In the genomic region with DNA sequence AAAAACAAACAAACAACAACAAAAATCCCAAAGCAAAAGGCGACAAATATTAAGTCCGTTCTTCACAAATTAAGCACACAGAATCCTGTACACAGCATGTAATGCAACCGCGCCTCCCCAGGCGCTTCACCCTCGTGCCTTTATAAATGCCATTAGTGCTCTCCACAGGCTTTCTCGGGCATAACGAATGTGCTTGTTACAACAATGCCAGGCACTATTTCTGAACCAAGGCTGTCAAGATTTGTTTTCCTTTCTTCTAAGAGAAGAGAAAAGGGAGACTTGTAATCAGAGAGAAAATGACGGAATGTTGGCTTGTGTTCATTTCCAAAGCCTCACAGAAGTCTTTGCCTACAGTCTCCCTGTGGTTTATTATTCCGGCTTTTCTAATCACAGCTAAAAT, we compare ENCODE assay signal across 12 mouse cellular contexts.
DNase-seq lines count a peak whose midpoint lies in the region; ATAC-seq lines count a peak whose summit lies in the region.
"Had no signal": no experiment of that assay in that cellular context is flagged by ENCODE, and none has a peak within 500 bp of the region (broad histone marks: within the 10 kb centered on the region; RNA-seq: fewer than 3 reads in every experiment).

No protein-coding gene starts in this region.

- H3K4me2 ChIP-seq in forebrain, embryonic 13.5 days, result peak overlapping the region; percentile 48
- H3K4me2 ChIP-seq in neural tube, embryonic 11.5 days (ENCODE audit: low read depth), result no peak overlapping the region
- peak overlapping the region; percentile 46 for H3K4me2 ChIP-seq in hindbrain, embryonic 15.5 days
- H3K4me2 ChIP-seq: heart, embryonic 15.5 days; liver, embryonic 13.5 days had no signal

- ATAC-seq in forebrain, embryonic 13.5 days, result peak; percentile 87
- ATAC-seq in neural tube, embryonic 11.5 days (ENCODE audit: insufficient read depth, low FRiP score, low TSS enrichment), result peak; percentile 64; the same call in 1 of the 2 replicates
- peak; percentile 42; the same call in 1 of the 2 replicates for ATAC-seq in hindbrain, embryonic 15.5 days (ENCODE audit: low FRiP score, low read depth)
- ATAC-seq: Patski had no signal

- H3K36me3 ChIP-seq in forebrain, embryonic 13.5 days (ENCODE audit: poor library complexity, severe bottlenecking), result no peaks in the 10 kb centered on the region
- H3K36me3 ChIP-seq in forebrain, embryonic 10.5 days (replicated peaks), result no peaks in the 10 kb centered on the region
- H3K36me3 ChIP-seq in neural tube, embryonic 11.5 days (ENCODE audit: control insufficient read depth, insufficient read depth, low read length), result no peaks in the 10 kb centered on the region
- H3K36me3 ChIP-seq in hindbrain, embryonic 15.5 days, result no peaks in the 10 kb centered on the region
- H3K36me3 ChIP-seq: heart, embryonic 15.5 days; liver, embryonic 13.5 days had no signal

- no peaks in the 10 kb centered on the region for H3K9me3 ChIP-seq in forebrain, embryonic 13.5 days (replicated peaks)
- H3K9me3 ChIP-seq in forebrain, embryonic 10.5 days, result no peaks in the 10 kb centered on the region
- H3K9me3 ChIP-seq in neural tube, embryonic 11.5 days (ENCODE audit: control insufficient read depth, low read length), result no peaks in the 10 kb centered on the region
- H3K9me3 ChIP-seq in hindbrain, embryonic 15.5 days, result no peaks in the 10 kb centered on the region
- H3K9me3 ChIP-seq: heart, embryonic 15.5 days; liver, embryonic 13.5 days had no signal

- H3K4me1 ChIP-seq in forebrain, embryonic 13.5 days, result peaks cover 18% of the 10 kb centered on the region
- peaks cover 10% of the 10 kb centered on the region; the same call in 1 of the 2 replicates for H3K4me1 ChIP-seq in forebrain, embryonic 10.5 days
- H3K4me1 ChIP-seq in neural tube, embryonic 11.5 days (ENCODE audit: control insufficient read depth, insufficient read depth, low read length), result no peaks in the 10 kb centered on the region
- peaks cover 12% of the 10 kb centered on the region for H3K4me1 ChIP-seq in hindbrain, embryonic 15.5 days (replicated peaks)
- H3K4me1 ChIP-seq: heart, embryonic 15.5 days; liver, embryonic 13.5 days had no signal

- WGBS in forebrain, embryonic 13.5 days, result 15% methylated on average over 10 of the region's 10 CpGs
- 68% methylated on average over 10 of the region's 10 CpGs for WGBS in forebrain, embryonic 10.5 days
- whole genome bisulfite sequencing in neural tube, embryonic 11.5 days, result 58% methylated on average over 10 of the region's 10 CpGs
- WGBS in hindbrain, embryonic 15.5 days, result 32% methylated on average over 10 of the region's 10 CpGs

- no peaks in the 10 kb centered on the region for H3K27me3 ChIP-seq in forebrain, embryonic 13.5 days
- H3K27me3 ChIP-seq in forebrain, embryonic 10.5 days (ENCODE audit: poor library complexity, severe bottlenecking), result no peaks in the 10 kb centered on the region
- H3K27me3 ChIP-seq in neural tube, embryonic 11.5 days (ENCODE audit: control insufficient read depth, insufficient read depth, low read length), result no peaks in the 10 kb centered on the region
- no peaks in the 10 kb centered on the region for H3K27me3 ChIP-seq in hindbrain, embryonic 15.5 days
- H3K27me3 ChIP-seq: heart, embryonic 15.5 days; liver, embryonic 13.5 days; megakaryocyte, embryonic 14.5 days had no signal

- no peak overlapping the region for H3K27ac ChIP-seq in forebrain, embryonic 13.5 days
- H3K27ac ChIP-seq in forebrain, embryonic 10.5 days, result no peak overlapping the region
- no peak overlapping the region for H3K27ac ChIP-seq in neural tube, embryonic 11.5 days (ENCODE audit: low read depth, low read length)
- peak overlapping the region; percentile 51 for H3K27ac ChIP-seq in hindbrain, embryonic 15.5 days (replicated peaks)
- H3K27ac ChIP-seq: heart, embryonic 15.5 days; liver, embryonic 13.5 days had no signal

- H3K4me3 ChIP-seq in forebrain, embryonic 13.5 days, result 0 out of 2 replicates have a peak overlapping the region, but pooled peaks have one; percentile 6
- no peak overlapping the region for H3K4me3 ChIP-seq in forebrain, embryonic 10.5 days
- no peak overlapping the region for H3K4me3 ChIP-seq in neural tube, embryonic 11.5 days (ENCODE audit: low read depth, low read length)
- H3K4me3 ChIP-seq in hindbrain, embryonic 15.5 days, result 0 out of 2 replicates have a peak overlapping the region, but pooled peaks have one; percentile 6
- H3K4me3 ChIP-seq: heart, embryonic 15.5 days; liver, embryonic 13.5 days; megakaryocyte, embryonic 14.5 days had no signal

- DNase-seq in forebrain, embryonic 10.5 days (ENCODE audit: extremely low spot score, low spot score), result no peak
- DNase-seq in neural tube, embryonic 11.5 days (ENCODE audit: low spot score), result peak; percentile 22
- no peak for DNase-seq in neural tube, embryonic 10.5 days (ENCODE audit: extremely low spot score, low spot score)
- peak; percentile 72 for DNase-seq in retina, postnatal 1 day
- DNase-seq in thymus, postnatal 4 days, result no peak
- DNase-seq in thymus, postnatal 10 days (ENCODE audit: low spot score in 2 of 2), result no peak
- DNase-seq: liver, embryonic 13.5 days had no signal

- H3K9ac ChIP-seq in forebrain, embryonic 13.5 days, result no peak overlapping the region
- no peak overlapping the region for H3K9ac ChIP-seq in neural tube, embryonic 11.5 days (ENCODE audit: low read length)
- H3K9ac ChIP-seq in hindbrain, embryonic 15.5 days, result no peak overlapping the region
- H3K9ac ChIP-seq: heart, embryonic 15.5 days; liver, embryonic 13.5 days had no signal

Comparison
In these comparisons a context has a peak if more than half of its experiments do, and no peak if none do; other contexts are left out.
1. H3K4me3 ChIP-seq: peak in forebrain, embryonic 13.5 days (single experiment) and hindbrain, embryonic 15.5 days (single experiment); none in forebrain, embryonic 10.5 days (single experiment) and neural tube, embryonic 11.5 days (single experiment).
2. DNase-seq: peak in neural tube, embryonic 11.5 days (single experiment) and retina, postnatal 1 day (single experiment); none in forebrain, embryonic 10.5 days (single experiment), neural tube, embryonic 10.5 days (single experiment), thymus, postnatal 4 days (single experiment) and thymus, postnatal 10 days (0 of 2).
3. Peak in every context shown above with its lines, with median percentiles within 50 percentile points of each other: ATAC-seq.